Mouse (Mus musculus) lung, postnatal 25 days (tissue): Measurements from ENCODE around the gene Efna1.

Source experiments
- DNase-seq: peaks from one replicate; pipeline ENCODE4 v3.0.0; 2022; ENCODE audit warnings: low spot score

Efna1 gene

GRCm38 (mm10) chr3:89244158-89244981 lies 36.6 kb downstream of the Efna1 start:
- no peak for DNase-seq

DNA sequence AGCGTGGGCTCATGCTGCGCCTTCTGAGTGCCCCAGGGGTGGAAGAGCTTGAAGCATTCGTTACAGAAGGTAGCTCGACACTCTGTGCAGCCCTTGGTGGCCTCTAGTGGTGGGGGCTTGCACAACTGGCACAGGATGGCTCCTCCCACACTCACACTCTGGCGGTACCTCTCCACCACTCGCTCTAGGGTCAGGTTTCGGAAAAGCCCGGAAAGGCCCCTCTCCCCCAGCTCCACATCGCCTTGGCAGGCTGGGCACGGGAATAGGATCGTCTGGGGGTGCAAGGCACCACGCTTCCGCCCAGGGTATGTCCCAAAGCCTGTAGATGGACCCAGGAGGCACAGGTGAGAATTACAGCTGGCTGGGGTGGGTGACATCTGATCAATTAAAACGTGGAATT lies 37.3 kb downstream of the Efna1 start:
- peak; percentile 83 for DNase-seq

DNA sequence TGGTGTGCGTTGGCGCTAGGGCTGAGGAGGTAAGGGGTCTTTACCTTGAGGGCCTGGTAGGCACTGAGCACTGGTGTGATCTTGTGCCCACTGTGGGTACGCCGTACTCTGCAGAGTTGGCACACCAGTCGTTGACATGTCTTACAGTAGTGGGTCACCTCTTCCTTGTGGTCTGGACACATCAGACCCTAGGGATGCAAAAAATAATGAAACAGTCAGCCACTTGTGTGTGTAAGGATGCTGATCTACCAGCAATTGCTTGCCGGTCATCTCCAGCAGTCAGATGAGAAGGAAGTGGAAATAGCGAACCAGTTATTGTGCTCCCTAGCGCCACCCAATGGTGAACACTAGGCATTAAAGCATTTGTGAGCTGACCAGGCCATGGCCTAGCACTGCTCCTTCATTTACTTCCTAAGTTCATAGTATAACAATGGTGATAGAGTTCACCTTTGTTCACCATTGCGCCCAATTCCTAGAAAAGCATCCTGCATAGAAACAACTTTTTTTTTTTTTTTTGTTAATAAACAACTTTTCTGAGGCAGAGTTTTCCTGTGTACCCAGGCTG lies 38.5 kb downstream of the Efna1 start:
- peak; percentile 79 for DNase-seq

GRCm38 (mm10) chr3:89238494-89238893 lies 42.4 kb downstream of the Efna1 start:
- no peak for DNase-seq

DNA sequence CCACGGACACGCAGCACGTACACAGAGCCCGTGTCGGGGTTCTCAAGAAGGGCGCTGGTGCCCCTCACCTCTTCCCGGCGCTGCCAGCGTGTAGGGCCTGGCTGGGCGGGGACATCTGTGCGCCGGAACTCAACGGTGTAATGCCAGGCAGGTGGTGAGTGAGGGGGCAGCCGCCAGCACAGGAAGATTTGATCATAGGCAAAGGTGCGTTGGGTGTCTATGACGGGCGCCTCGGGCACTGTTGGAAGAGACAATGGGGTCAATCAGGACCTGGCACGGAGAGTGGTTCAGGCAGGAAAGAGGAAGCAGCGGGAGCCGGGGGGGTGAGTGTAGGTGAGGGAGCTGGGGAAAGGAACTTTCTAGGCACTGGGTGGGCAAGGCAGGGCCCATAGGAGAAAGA lies 43.3 kb downstream of the Efna1 start:
- no peak for DNase-seq

- DNase-seq, result no peak
These were observed 44.4 kb downstream of the Efna1 start for GRCm38 (mm10) chr3:89236516-89236915.

DNA sequence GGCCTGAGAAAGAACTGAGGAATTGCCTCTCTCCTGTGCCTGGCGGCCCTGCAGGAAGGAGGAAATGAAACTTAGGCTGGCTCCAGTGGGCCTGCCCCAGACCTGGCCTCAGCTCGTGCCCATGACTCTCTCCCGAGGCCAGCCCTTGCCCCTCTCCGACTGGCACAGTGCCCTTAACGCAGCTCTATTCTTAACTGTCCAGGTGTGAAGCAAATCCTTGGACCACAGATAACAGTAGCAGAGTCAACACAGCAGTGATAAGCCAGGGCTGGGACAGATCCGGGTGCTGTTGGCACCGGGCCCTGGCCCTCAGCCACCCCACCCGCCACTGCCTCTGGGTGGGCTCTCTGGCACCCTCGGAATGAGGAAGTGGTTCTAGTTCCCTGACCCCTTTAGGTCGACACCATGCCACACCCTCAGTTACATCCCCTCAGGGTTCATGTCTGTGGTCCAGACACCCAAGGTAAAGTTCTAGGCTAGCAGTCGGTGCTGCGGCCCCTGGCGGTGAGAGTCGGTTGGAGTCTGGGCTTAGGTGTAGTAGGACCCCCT lies 47.3 kb downstream of the Efna1 start:
- DNase-seq, result peak; percentile 53

DNA sequence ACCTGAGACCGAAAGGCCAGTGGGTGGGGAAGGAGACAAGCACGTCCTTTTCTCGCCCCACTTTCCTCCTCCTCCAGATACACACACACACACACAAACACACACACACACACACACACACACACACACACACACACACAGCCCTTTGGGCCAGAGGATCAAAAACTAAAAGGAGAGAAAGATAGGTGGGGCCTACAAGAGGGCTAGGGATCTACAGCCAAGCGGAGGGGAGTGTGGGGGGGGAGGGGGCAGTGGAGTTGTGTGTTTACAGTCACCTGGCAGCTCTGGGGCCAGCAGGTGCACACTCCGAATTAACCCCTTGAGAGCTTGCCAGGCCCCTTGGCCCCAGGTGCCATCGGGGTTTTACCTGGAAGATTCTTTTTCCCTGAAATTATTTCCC lies 48.3 kb downstream of the Efna1 start:
- DNase-seq, result peak; percentile 60

- DNase-seq, result no peak
These were observed 49.1 kb downstream of the Efna1 start for GRCm38 (mm10) chr3:89231772-89232275.

DNA sequence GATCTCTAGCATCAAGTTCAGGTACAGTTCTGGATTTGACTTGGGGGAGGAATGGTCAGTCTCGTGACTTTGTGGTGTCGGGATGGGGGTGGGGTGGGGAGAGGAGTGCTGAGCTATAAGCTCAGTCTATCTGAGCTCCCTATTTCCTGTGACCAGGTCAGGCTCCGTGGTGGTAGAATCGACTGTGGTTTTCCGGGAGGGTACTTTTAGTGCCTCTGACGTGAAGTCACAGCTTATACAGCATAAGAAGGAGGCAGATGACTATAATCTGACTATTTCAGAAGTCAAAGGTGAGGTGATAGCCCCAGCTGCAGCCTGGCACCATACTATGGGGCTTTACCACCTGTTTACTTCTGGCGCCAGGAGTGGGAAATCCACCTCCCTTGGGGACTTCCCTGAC lies 49.6 kb downstream of the Efna1 start:
- DNase-seq, result no peak

- DNase-seq, result no peak
These were observed 50.4 kb downstream of the Efna1 start for GRCm38 (mm10) chr3:89230561-89230960.

DNA sequence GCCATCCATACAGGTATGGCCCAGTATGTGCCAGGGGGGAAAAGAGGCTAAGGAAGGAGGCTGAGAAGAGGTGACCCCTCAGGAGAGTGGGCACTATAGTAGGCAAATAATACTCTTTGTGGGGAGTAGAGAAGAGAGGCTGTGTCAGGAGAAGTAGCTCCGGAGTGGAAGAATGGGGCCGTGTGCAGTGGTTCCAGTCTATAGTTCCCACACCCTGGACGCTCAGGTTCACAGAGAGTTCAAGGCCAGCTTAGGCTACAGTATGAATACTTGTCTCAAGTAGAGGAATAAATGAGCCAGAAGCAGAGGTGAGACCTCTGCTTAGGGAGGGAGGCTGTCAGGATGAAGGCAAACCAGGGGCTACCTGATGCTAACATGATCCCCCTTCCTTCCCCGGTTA lies 51.7 kb downstream of the Efna1 start:
- DNase-seq, result no peak

- DNase-seq, result peak; percentile 68
These were observed 52.1 kb downstream of the Efna1 start, which contains the start of gene Muc1 for GRCm38 (mm10) chr3:89228836-89229235. Gene Muc1, plus strand, starts transcription at chr3:89229057.

DNA sequence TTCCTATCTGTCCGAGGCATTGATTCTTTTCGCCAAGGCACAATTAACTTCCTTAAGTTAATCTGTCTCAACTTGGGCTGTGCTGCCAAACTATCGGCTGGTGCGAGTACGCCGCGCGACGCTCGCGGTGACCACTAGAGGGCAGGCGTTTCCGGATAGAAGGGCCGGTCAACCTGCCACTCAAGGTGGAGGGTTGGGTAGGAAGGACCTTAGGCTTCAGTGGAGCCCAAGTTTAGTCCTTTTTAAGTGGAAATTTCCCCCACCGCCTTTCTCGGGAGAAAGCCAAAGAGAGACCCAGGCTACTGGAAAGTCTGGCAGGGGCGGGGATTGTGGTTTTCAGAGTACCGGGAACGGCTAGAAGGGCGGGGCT lies 52.8 kb downstream of the Efna1 start:
- DNase-seq, result peak; percentile 93

GRCm38 (mm10) chr3:89227307-89228179 lies 53.4 kb downstream of the Efna1 start:
- peak; percentile 94 for DNase-seq

DNA sequence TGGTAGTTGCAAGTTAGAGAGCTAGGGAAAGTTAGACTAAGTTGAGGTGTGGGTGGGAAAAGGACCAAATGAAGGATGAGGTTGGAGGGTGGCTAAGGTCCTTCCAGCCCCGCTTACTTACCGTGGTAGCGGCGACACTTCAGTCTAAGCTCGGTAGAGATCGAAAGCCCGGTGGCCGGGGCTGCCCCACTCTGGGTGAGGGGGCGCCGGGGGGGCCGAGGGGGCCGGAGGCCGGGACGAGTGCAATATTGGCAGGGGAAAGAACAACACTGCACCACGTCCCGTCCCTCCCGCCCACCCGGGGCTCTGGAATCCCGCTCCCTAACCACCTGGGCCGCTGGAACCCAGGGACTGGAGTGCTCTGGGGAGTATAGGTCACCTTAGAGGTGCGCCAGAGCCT lies 54.0 kb downstream of the Efna1 start, which contains the start of gene Mtx1:
Mtx1 (minus strand) TSS at position 189 of the 400 bp plus-strand sequence.
- DNase-seq, result no peak

GRCm38 (mm10) chr3:89226361-89226760 lies 54.6 kb downstream of the Efna1 start:
- DNase-seq, result no peak

GRCm38 (mm10) chr3:89225918-89226317 lies 55.0 kb downstream of the Efna1 start:
- no peak for DNase-seq

GRCm38 (mm10) chr3:89225321-89225815 lies 55.6 kb downstream of the Efna1 start:
- no peak for DNase-seq

GRCm38 (mm10) chr3:89224796-89225195 lies 56.1 kb downstream of the Efna1 start:
- no peak for DNase-seq
